Mouse (Mus musculus): ENCODE results near the gene Ovol3. TPM values are rescaled to one million over a fixed set of nuclear protein-coding genes. Genes with fewer than 3 reads are reported as not detected.

Ovol3 gene
- polyA plus RNA-seq, 1 experiment from 2014 or later, result not detected

DNA sequence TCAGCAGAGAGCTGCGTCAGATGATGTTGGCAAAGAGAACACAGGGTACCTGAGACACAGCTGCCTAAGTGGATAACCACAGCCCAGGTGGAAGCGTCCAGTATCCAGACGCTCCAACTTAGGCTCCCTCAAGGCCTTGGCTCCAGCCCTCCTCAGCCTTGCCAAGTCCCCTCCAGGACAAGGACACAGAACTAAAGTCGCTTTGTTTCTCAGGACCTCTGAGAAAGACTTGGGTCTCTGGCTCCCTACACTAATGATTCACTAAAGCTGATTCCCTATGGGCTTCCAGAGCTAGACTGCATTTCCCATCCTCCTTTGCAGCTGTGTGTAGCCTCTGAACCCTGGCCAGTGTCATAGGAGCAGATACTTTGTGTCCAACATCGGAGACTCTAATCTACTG is 35.3 kb downstream of the Ovol3 start:
- peaks cover 11 to 13% of the 10 kb centered on the region in 2 experiments; a peak in 3 of 4 replicates for H3K4me1 ChIP-seq (ENCODE audit: control insufficient read depth in 2 of 2, insufficient read depth in 2 of 2, low read length in 2 of 2)
- H3K27me3 ChIP-seq (ENCODE audit: control insufficient read depth, insufficient read depth, low read length), result no peaks in the 10 kb centered on the region
- H3K4me3 ChIP-seq (ENCODE audit: control insufficient read depth in 1 of 2, insufficient read depth in 1 of 2, low read depth in 1 of 2, low read length in 2 of 2), result no peak overlapping the region
- ATAC-seq (ENCODE audit: insufficient number of reproducible peaks, insufficient read depth, low FRiP score, low read depth), result no peak
- 76% methylated on average over 5 of the region's 5 CpGs for WGBS
- H3K36me3 ChIP-seq (ENCODE audit: control insufficient read depth, insufficient read depth, low read length), result no peaks in the 10 kb centered on the region
- H3K27ac ChIP-seq (replicated peaks in 1 of 2; ENCODE audit: control insufficient read depth in 1 of 2, insufficient read depth in 1 of 2, low read depth in 2 of 2, low read length in 2 of 2), result no peak overlapping the region
- no peak overlapping the region for H3K9ac ChIP-seq (ENCODE audit: low read length)
- H3K9me3 ChIP-seq (ENCODE audit: control insufficient read depth, low read length), result no peaks in the 10 kb centered on the region
- no peak overlapping the region for H3K4me2 ChIP-seq (ENCODE audit: low read length)

DNA sequence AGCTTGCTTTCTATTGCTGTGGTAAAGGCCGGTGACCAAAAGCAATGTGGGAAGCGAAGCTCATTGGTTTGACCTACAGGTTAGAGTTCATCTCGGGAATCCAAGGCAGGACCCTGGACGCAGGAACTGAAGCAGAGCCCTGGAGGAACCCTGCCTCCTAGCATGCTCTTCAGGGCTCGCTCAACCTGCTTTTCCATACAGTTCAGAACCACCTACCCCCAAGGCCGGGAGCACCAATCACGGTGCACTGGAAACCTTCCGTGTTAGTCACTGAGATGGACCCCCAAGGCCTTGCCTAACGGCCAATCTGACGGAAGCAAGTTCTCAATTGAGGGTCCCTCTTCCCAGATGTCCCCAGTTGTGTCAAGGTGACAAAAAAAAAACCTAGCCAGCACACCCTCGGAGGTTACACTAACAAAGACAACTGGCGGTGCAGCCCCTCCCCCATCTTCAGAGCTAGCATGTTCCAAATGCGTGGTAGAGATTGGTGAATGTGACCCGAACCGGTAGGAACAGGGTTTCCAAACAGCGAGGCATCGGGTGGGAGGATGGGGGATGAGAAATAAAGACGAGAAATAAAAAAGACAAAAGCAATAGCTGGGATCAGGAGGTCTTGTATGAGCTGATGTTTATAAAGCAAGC is 35.9 kb downstream of the Ovol3 start:
- no peak overlapping the region for H3K4me2 ChIP-seq (ENCODE audit: low read length)
- 75% methylated on average over 18 of the region's 18 CpGs for WGBS

DNA sequence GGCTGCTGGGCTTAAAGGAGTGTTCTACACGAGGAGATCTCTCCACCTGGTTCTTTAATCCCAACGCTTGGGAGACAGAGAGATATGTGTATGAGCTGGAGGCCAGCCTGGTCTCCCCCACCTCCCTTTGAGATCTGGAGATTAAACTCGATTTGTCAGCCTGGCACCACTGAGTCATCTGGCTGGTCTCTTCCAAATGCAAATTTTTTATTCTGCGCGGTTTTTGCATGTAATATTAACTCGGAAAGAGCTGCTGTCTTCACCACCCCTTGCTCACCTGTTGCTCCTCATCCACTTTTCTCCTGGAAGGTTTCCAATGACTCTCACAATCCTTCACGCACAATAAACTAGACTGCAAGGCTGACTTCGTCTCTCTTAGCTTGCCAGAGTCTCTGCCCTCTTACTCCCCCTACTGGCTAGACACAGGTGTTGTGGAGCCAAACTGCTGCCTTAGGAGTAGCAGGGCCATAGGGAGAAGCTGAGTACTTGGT is 37.0 kb downstream of the Ovol3 start, which contains the start of gene Capns1:
Gene Capns1, minus strand, starts transcription at position 331 of the 491 bp plus-strand sequence.
- H3K9ac ChIP-seq (ENCODE audit: low read length), result no peak within 1 kb of the TSS; the same call in 1 of the 2 replicates
- no peaks in the 10 kb centered on the region for H3K27me3 ChIP-seq (ENCODE audit: control insufficient read depth, insufficient read depth, low read length)
- H3K4me1 ChIP-seq (ENCODE audit: control insufficient read depth in 2 of 2, insufficient read depth in 2 of 2, low read length in 2 of 2), result peaks cover 7% of the 10 kb centered on the region in 2 experiments; a peak in 3 of 4 replicates
- H3K27ac ChIP-seq (replicated peaks in 1 of 2; ENCODE audit: control insufficient read depth in 1 of 2, insufficient read depth in 1 of 2, low read depth in 2 of 2, low read length in 2 of 2), result no peak within 1 kb of the TSS
- WGBS, result 5% methylated on average over 8 of the region's 8 CpGs
- H3K4me2 ChIP-seq (ENCODE audit: low read length), result peak within 1 kb of the TSS; percentile 35
- H3K4me3 ChIP-seq (ENCODE audit: control insufficient read depth in 1 of 2, insufficient read depth in 1 of 2, low read depth in 1 of 2, low read length in 2 of 2), result no peak within 1 kb of the TSS
- no peak for ATAC-seq (ENCODE audit: insufficient number of reproducible peaks, insufficient read depth, low FRiP score, low read depth)
- no peaks in the 10 kb centered on the region for H3K36me3 ChIP-seq (ENCODE audit: control insufficient read depth, insufficient read depth, low read length)
- no peaks in the 10 kb centered on the region for H3K9me3 ChIP-seq (ENCODE audit: control insufficient read depth, low read length)

More for the DNA sequence above, 35.9 kb downstream of the Ovol3 start:
- no peak overlapping the region for H3K4me3 ChIP-seq (ENCODE audit: control insufficient read depth in 1 of 2, insufficient read depth in 1 of 2, low read depth in 1 of 2, low read length in 2 of 2)
- H3K27ac ChIP-seq (replicated peaks in 1 of 2; ENCODE audit: control insufficient read depth in 1 of 2, insufficient read depth in 1 of 2, low read depth in 2 of 2, low read length in 2 of 2), result no peak overlapping the region
- H3K9ac ChIP-seq (ENCODE audit: low read length), result no peak overlapping the region
- ATAC-seq (ENCODE audit: insufficient number of reproducible peaks, insufficient read depth, low FRiP score, low read depth), result no peak
- H3K36me3 ChIP-seq (ENCODE audit: control insufficient read depth, insufficient read depth, low read length), result no peaks in the 10 kb centered on the region
- H3K9me3 ChIP-seq (ENCODE audit: control insufficient read depth, low read length), result no peaks in the 10 kb centered on the region
- peaks cover 9 to 11% of the 10 kb centered on the region in 2 experiments; a peak in 2 of 4 replicates for H3K4me1 ChIP-seq (ENCODE audit: control insufficient read depth in 2 of 2, insufficient read depth in 2 of 2, low read length in 2 of 2)
- H3K27me3 ChIP-seq (ENCODE audit: control insufficient read depth, insufficient read depth, low read length), result no peaks in the 10 kb centered on the region

DNA sequence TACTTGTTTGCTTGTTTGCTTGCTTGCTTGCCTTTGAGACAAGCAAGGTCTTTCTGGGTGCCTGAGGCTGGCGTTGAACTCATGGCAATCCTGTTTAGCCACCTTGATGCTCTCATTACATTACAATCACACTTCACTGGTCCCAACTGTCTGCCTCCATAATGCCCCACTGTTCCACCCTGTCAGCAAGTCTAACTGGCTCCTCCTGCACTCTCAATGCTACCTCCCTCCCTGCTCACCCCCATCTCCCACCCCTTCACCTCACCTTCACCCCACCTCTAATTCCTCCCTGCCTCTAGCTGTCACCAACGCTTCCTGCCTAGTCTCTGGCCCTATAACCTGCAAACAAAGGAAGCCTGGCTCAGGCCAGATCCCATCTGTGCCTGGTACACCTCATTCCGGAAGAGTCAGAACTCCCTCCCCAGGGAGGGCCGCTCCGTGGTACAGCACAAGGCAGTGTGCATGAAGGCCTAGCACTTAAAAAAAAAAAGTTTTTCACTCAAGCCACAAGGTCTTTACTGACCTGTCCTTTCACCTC is 37.9 kb downstream of the Ovol3 start:
- Histone ChIP-seq H3K9me3 (ENCODE audit: control insufficient read depth, low read length) (no peaks in the 10 kb centered on the region), H3K9ac (ENCODE audit: low read length) (no peak overlapping the region), H3K4me2 (ENCODE audit: low read length) (no peak overlapping the region), H3K36me3 (ENCODE audit: control insufficient read depth, insufficient read depth, low read length) (peaks cover 2% of the 10 kb centered on the region; the same call in 1 of the 2 replicates), H3K4me3 (ENCODE audit: control insufficient read depth in 1 of 2, insufficient read depth in 1 of 2, low read depth in 1 of 2, low read length in 2 of 2) (no peak overlapping the region), H3K27me3 (ENCODE audit: control insufficient read depth, insufficient read depth, low read length) (no peaks in the 10 kb centered on the region), H3K27ac (replicated peaks in 1 of 2; ENCODE audit: control insufficient read depth in 1 of 2, insufficient read depth in 1 of 2, low read depth in 2 of 2, low read length in 2 of 2) (no peak overlapping the region), H3K4me1 (ENCODE audit: control insufficient read depth in 2 of 2, insufficient read depth in 2 of 2, low read length in 2 of 2) (peaks cover 12 to 15% of the 10 kb centered on the region in 2 experiments)
- 56% methylated on average over 5 of the region's 5 CpGs for WGBS
- ATAC-seq (ENCODE audit: insufficient number of reproducible peaks, insufficient read depth, low FRiP score, low read depth), result no peak

DNA sequence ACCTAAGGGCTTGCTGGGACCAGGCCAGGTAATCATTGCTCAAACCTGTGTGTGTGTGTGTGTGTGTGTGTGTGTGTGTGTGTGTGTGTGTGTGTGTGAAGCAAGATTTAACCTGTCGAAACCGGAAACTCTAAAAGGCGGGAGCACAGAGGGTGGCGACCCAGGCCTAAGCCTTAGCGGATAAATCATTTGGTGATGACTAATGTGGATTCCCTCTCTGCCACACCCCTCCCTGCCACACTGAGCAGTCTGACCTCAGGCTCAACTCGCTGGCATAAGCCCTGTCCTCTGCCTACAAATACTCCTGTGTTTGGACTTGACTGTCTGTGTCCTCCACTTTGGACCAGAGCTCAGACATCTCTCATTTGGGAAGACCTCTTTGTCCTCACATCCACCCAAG is 39.4 kb downstream of the Ovol3 start:
- Histone ChIP-seq H3K4me2 (ENCODE audit: low read length) (no peak overlapping the region), H3K9ac (ENCODE audit: low read length) (no peak overlapping the region), H3K4me1 (ENCODE audit: control insufficient read depth in 2 of 2, insufficient read depth in 2 of 2, low read length in 2 of 2) (peaks cover 12 to 16% of the 10 kb centered on the region in 2 experiments), H3K27ac (replicated peaks in 1 of 2; ENCODE audit: control insufficient read depth in 1 of 2, insufficient read depth in 1 of 2, low read depth in 2 of 2, low read length in 2 of 2) (no peak overlapping the region), H3K27me3 (ENCODE audit: control insufficient read depth, insufficient read depth, low read length) (no peaks in the 10 kb centered on the region), H3K9me3 (ENCODE audit: control insufficient read depth, low read length) (no peaks in the 10 kb centered on the region), H3K36me3 (ENCODE audit: control insufficient read depth, insufficient read depth, low read length) (peaks cover 16% of the 10 kb centered on the region), H3K4me3 (ENCODE audit: control insufficient read depth in 1 of 2, insufficient read depth in 1 of 2, low read depth in 1 of 2, low read length in 2 of 2) (no peak overlapping the region)
- WGBS, result 65% methylated on average over 6 of the region's 6 CpGs
- no peak for ATAC-seq (ENCODE audit: insufficient number of reproducible peaks, insufficient read depth, low FRiP score, low read depth)

DNA sequence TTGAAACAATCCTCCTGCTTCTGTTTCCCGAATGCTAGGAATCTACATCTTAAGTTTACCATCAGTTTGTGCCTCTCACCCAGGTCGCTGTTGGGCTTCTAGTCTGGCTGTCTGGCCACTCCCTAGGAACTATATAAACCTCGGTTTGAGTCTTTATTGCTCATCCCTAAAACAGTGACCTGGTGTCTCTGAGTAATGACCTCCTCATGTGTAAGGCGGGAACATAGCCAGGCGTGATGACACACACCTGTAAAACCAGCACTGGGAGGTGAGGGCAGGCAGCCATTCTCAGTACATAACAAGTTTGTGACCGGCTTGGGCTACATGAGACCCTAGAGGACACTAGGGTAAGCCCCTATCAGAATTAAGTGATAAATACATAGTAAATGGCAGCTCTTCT is 40.1 kb downstream of the Ovol3 start:
- peak overlapping the region in 1 of 2 experiments; percentile 75; a peak in 1 of 4 replicates for H3K4me3 ChIP-seq (ENCODE audit: control insufficient read depth in 1 of 2, insufficient read depth in 1 of 2, low read depth in 1 of 2, low read length in 2 of 2)
- H3K4me2 ChIP-seq (ENCODE audit: low read length), result peak overlapping the region; percentile 87
- 69% methylated on average over 6 of the region's 6 CpGs for WGBS
- peaks cover 24% of the 10 kb centered on the region for H3K36me3 ChIP-seq (ENCODE audit: control insufficient read depth, insufficient read depth, low read length)
- peaks cover 12 to 16% of the 10 kb centered on the region in 2 experiments for H3K4me1 ChIP-seq (ENCODE audit: control insufficient read depth in 2 of 2, insufficient read depth in 2 of 2, low read length in 2 of 2)
- H3K9me3 ChIP-seq (ENCODE audit: control insufficient read depth, low read length), result no peaks in the 10 kb centered on the region
- ATAC-seq (ENCODE audit: insufficient number of reproducible peaks, insufficient read depth, low FRiP score, low read depth), result no peak
- H3K27me3 ChIP-seq (ENCODE audit: control insufficient read depth, insufficient read depth, low read length), result no peaks in the 10 kb centered on the region
- no peak overlapping the region; the same call in 1 of the 2 replicates for H3K9ac ChIP-seq (ENCODE audit: low read length)
- no peak overlapping the region for H3K27ac ChIP-seq (replicated peaks in 1 of 2; ENCODE audit: control insufficient read depth in 1 of 2, insufficient read depth in 1 of 2, low read depth in 2 of 2, low read length in 2 of 2)

DNA sequence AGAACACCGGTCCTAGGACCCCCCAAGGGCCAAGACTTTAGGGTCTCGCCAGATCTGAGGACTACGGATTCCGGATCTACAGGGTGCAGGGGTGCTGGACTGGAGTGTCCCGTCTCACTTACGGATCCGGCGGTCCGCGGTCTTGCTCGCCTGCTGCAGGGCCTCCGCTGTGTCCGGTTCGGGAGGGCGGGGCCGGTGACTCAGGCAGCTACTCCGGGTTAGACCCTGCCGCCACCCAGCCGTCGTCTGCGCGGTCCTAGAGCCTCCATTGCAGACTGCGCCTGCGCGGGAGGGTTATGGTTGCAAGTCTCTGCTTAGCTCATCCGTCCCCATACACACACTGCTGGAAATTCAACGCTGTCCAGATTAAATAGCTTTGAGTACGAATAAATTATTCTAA is 40.6 kb downstream of the Ovol3 start:
- peak overlapping the region; percentile 87 for H3K4me2 ChIP-seq (ENCODE audit: low read length)
- H3K36me3 ChIP-seq (ENCODE audit: control insufficient read depth, insufficient read depth, low read length), result peaks cover 29% of the 10 kb centered on the region
- H3K27me3 ChIP-seq (ENCODE audit: control insufficient read depth, insufficient read depth, low read length), result no peaks in the 10 kb centered on the region
- peaks cover 12 to 16% of the 10 kb centered on the region in 2 experiments for H3K4me1 ChIP-seq (ENCODE audit: control insufficient read depth in 2 of 2, insufficient read depth in 2 of 2, low read length in 2 of 2)
- ATAC-seq (ENCODE audit: insufficient number of reproducible peaks, insufficient read depth, low FRiP score, low read depth), result peak; percentile 88
- peak overlapping the region; percentile 80 to 87 for H3K27ac ChIP-seq (replicated peaks in 1 of 2; ENCODE audit: control insufficient read depth in 1 of 2, insufficient read depth in 1 of 2, low read depth in 2 of 2, low read length in 2 of 2)
- H3K4me3 ChIP-seq (ENCODE audit: control insufficient read depth in 1 of 2, insufficient read depth in 1 of 2, low read depth in 1 of 2, low read length in 2 of 2), result peak overlapping the region; percentile 71 to 75
- no peaks in the 10 kb centered on the region for H3K9me3 ChIP-seq (ENCODE audit: control insufficient read depth, low read length)
- H3K9ac ChIP-seq (ENCODE audit: low read length), result peak overlapping the region; percentile 86
- WGBS, result 0% methylated on average over 28 of the region's 28 CpGs

Measured in heart, embryonic 14.5 days (tissue).